Mouse (Mus musculus): ENCODE data around the gene Slc24a3. TPM values are rescaled to one million over a fixed set of nuclear protein-coding genes. Genes with fewer than 3 reads are reported as not detected.

Slc24a3 gene
- polyA plus RNA-seq, 1 experiment from 2014 or later = 0.64 TPM

- Histone ChIP-seq H3K4me3 (no peak overlapping the region), H3K27me3 (ENCODE audit: low read depth, poor library complexity, severe bottlenecking) (no peaks in the 10 kb centered on the region), H3K4me1 (no peaks in the 10 kb centered on the region), H3K9me3 (replicated peaks) (no peaks in the 10 kb centered on the region), H3K27ac (replicated peaks) (no peak overlapping the region), H3K36me3 (no peaks in the 10 kb centered on the region)
- DNase-seq (ENCODE audit: low spot score) = no peak
- WGBS = 84% methylated on average over 1 of the region's 1 CpGs
Measured at GRCm38 (mm10) chr2:145353801-145354200, 186.2 kb downstream of the Slc24a3 start.

GRCm38 (mm10) chr2:145358236-145358942 is 190.8 kb downstream of the Slc24a3 start:
- no peaks in the 10 kb centered on the region for H3K36me3 ChIP-seq
- H3K27me3 ChIP-seq (ENCODE audit: low read depth, poor library complexity, severe bottlenecking) = no peaks in the 10 kb centered on the region
- DNase-seq (ENCODE audit: low spot score) = no peak
- no peaks in the 10 kb centered on the region for H3K4me1 ChIP-seq
- no peak overlapping the region for H3K27ac ChIP-seq (replicated peaks)
- H3K4me3 ChIP-seq = no peak overlapping the region
- H3K9me3 ChIP-seq (replicated peaks) = no peaks in the 10 kb centered on the region
- WGBS = 79% methylated on average over 6 of the region's 6 CpGs

DNA sequence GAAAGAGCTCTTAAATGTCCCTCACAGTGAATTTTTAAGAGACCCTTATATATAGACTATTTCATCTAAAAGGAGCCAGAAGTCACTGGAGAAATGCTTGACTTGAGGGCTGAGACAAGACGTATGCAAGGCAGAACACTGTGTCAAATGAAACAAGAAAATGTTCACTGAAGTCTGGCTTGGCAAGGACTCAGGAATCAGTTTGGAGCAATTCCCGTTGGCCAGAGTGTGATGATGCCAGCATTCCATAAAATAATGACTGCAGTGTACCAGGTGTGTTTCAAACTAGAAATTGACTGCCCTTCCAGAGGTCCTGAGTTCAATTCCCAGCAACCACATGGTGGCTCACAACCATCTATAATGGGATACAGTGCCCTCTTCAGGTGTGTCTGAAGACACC is 196.1 kb downstream of the Slc24a3 start:
- Histone ChIP-seq H3K9me3 (replicated peaks) (no peaks in the 10 kb centered on the region), H3K27me3 (ENCODE audit: low read depth, poor library complexity, severe bottlenecking) (no peaks in the 10 kb centered on the region)
- WGBS = 87% methylated on average over 2 of the region's 2 CpGs

GRCm38 (mm10) chr2:145368701-145369100 is 201.1 kb downstream of the Slc24a3 start:
- H3K4me1 ChIP-seq = no peaks in the 10 kb centered on the region
- 69% methylated on average over 2 of the region's 2 CpGs for WGBS

More for the DNA sequence above, 196.1 kb downstream of the Slc24a3 start:
- no peaks in the 10 kb centered on the region for H3K36me3 ChIP-seq
- H3K4me3 ChIP-seq = no peak overlapping the region
- no peaks in the 10 kb centered on the region for H3K4me1 ChIP-seq
- no peak overlapping the region for H3K27ac ChIP-seq (replicated peaks)
- no peak for DNase-seq (ENCODE audit: low spot score)

GRCm38 (mm10) chr2:145370795-145371194 is 203.2 kb downstream of the Slc24a3 start:
- no peaks in the 10 kb centered on the region for H3K9me3 ChIP-seq (replicated peaks)
- H3K4me1 ChIP-seq = no peaks in the 10 kb centered on the region
- 81% methylated on average over 4 of the region's 4 CpGs for WGBS
- H3K27me3 ChIP-seq (ENCODE audit: low read depth, poor library complexity, severe bottlenecking) = no peaks in the 10 kb centered on the region
- DNase-seq (ENCODE audit: low spot score) = no peak
- no peaks in the 10 kb centered on the region for H3K36me3 ChIP-seq
- H3K27ac ChIP-seq (replicated peaks) = no peak overlapping the region
- H3K4me3 ChIP-seq = no peak overlapping the region

More at GRCm38 (mm10) chr2:145368701-145369100, 201.1 kb downstream of the Slc24a3 start:
- Histone ChIP-seq H3K27ac (replicated peaks) (no peak overlapping the region), H3K4me3 (no peak overlapping the region), H3K36me3 (no peaks in the 10 kb centered on the region), H3K9me3 (replicated peaks) (no peaks in the 10 kb centered on the region), H3K27me3 (ENCODE audit: low read depth, poor library complexity, severe bottlenecking) (no peaks in the 10 kb centered on the region)
- DNase-seq (ENCODE audit: low spot score) = no peak

- H3K27ac ChIP-seq (replicated peaks) = no peak overlapping the region
- no peak for DNase-seq (ENCODE audit: low spot score)
Measured at GRCm38 (mm10) chr2:145373803-145374202, 206.2 kb downstream of the Slc24a3 start.

GRCm38 (mm10) chr2:145382908-145383770 is 215.6 kb downstream of the Slc24a3 start:
- H3K9me3 ChIP-seq (replicated peaks) = no peaks in the 10 kb centered on the region
- no peak overlapping the region for H3K4me3 ChIP-seq
- H3K4me1 ChIP-seq = peaks cover 4% of the 10 kb centered on the region; the same call in 1 of the 2 replicates
- no peak overlapping the region for H3K27ac ChIP-seq (replicated peaks)
- DNase-seq (ENCODE audit: low spot score) = no peak
- no peaks in the 10 kb centered on the region for H3K36me3 ChIP-seq
- H3K27me3 ChIP-seq (ENCODE audit: low read depth, poor library complexity, severe bottlenecking) = no peaks in the 10 kb centered on the region
- 86% methylated on average over 13 of the region's 13 CpGs for WGBS

More at GRCm38 (mm10) chr2:145373803-145374202, 206.2 kb downstream of the Slc24a3 start:
- H3K36me3 ChIP-seq = no peaks in the 10 kb centered on the region
- H3K4me1 ChIP-seq = no peaks in the 10 kb centered on the region
- WGBS = 90% methylated on average over 5 of the region's 5 CpGs
- H3K4me3 ChIP-seq = no peak overlapping the region
- no peaks in the 10 kb centered on the region for H3K9me3 ChIP-seq (replicated peaks)
- H3K27me3 ChIP-seq (ENCODE audit: low read depth, poor library complexity, severe bottlenecking) = no peaks in the 10 kb centered on the region

DNA sequence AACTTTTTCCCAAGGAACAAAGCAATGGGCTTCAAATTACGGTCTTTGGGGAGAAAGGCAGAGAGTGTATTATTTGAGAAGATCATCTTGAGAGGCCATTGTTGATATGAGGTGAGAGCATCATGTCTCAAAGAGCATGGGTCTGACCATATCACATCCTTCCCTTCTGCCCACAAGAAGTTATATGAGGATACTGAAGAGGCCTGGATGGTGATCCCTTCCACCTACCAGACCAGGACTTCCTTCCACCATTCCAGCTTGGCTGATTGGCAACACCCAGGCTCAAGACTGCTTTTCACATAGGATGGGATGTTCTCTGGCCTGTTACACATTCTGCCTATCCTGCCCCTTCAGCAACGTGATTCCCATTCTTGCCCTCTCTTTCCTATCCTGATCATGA is 216.7 kb downstream of the Slc24a3 start:
- DNase-seq (ENCODE audit: low spot score) = no peak
- H3K9me3 ChIP-seq (replicated peaks) = no peaks in the 10 kb centered on the region

GRCm38 (mm10) chr2:145385220-145385619 is 217.7 kb downstream of the Slc24a3 start:
- no peak for DNase-seq (ENCODE audit: low spot score)
- Histone ChIP-seq H3K4me3 (no peak overlapping the region), H3K36me3 (no peaks in the 10 kb centered on the region), H3K4me1 (peaks cover 4% of the 10 kb centered on the region; the same call in 1 of the 2 replicates), H3K9me3 (replicated peaks) (no peaks in the 10 kb centered on the region), H3K27ac (replicated peaks) (no peak overlapping the region), H3K27me3 (ENCODE audit: low read depth, poor library complexity, severe bottlenecking) (no peaks in the 10 kb centered on the region)
- WGBS = 90% methylated on average over 3 of the region's 3 CpGs

More for the DNA sequence above, 216.7 kb downstream of the Slc24a3 start:
- Histone ChIP-seq H3K4me1 (peaks cover 4% of the 10 kb centered on the region; the same call in 1 of the 2 replicates), H3K36me3 (no peaks in the 10 kb centered on the region), H3K27ac (replicated peaks) (no peak overlapping the region), H3K27me3 (ENCODE audit: low read depth, poor library complexity, severe bottlenecking) (no peaks in the 10 kb centered on the region), H3K4me3 (no peak overlapping the region)
- WGBS = 93% methylated on average over 2 of the region's 2 CpGs

DNA sequence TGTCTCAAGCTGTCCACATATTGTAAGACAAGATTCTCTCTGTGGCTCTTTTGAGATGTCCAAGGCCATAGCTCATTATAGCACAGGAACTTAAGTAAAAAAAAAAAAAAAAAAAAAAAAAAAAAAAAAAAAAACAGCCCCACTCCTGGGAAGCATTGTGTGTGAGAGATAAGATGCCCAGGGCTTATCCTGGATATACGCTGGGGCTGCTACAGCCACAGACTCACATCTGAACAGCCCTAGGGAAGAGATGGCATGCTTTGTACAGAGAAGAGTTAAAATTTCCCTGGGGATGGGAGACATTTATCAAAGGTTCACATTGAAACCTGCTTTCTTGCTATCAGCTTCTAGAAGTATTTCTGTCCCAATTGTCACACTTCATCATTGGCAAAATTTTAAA is 218.2 kb downstream of the Slc24a3 start:
- Histone ChIP-seq H3K9me3 (replicated peaks) (no peaks in the 10 kb centered on the region), H3K36me3 (no peaks in the 10 kb centered on the region), H3K27me3 (ENCODE audit: low read depth, poor library complexity, severe bottlenecking) (no peaks in the 10 kb centered on the region), H3K4me1 (peaks cover 4% of the 10 kb centered on the region; the same call in 1 of the 2 replicates), H3K4me3 (no peak overlapping the region), H3K27ac (replicated peaks) (no peak overlapping the region)
- no peak for DNase-seq (ENCODE audit: low spot score)
- 74% methylated on average over 1 of the region's 1 CpGs for WGBS

DNA sequence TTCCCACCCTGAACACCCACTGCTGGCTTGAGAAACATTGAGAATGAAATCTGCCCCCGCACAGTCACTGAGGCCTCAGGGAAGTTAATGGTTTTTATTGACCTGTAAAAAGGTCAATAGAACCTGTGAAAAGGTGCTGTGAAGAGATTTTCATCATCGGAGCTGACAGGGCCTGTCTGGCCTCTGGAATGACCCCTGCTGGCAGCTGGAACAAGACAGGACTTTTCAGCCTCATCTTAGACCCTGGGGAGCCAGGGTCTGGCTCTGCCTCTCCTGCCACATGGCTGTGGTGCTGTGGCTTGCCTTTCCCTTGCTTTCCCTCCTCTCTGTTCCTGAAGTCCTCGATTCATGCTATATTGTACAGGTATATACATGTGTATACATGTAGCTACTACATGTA is 228.2 kb downstream of the Slc24a3 start:
- DNase-seq (ENCODE audit: low spot score) = no peak
- no peaks in the 10 kb centered on the region for H3K36me3 ChIP-seq
- H3K4me1 ChIP-seq = peaks cover 22% of the 10 kb centered on the region
- 63% methylated on average over 3 of the region's 3 CpGs for WGBS
- H3K9me3 ChIP-seq (replicated peaks) = no peaks in the 10 kb centered on the region
- H3K27ac ChIP-seq (replicated peaks) = no peak overlapping the region
- H3K27me3 ChIP-seq (ENCODE audit: low read depth, poor library complexity, severe bottlenecking) = no peaks in the 10 kb centered on the region
- H3K4me3 ChIP-seq = no peak overlapping the region

- Histone ChIP-seq H3K36me3 (no peaks in the 10 kb centered on the region), H3K4me1 (peaks cover 22% of the 10 kb centered on the region), H3K27me3 (ENCODE audit: low read depth, poor library complexity, severe bottlenecking) (no peaks in the 10 kb centered on the region), H3K27ac (replicated peaks) (no peak overlapping the region), H3K4me3 (no peak overlapping the region), H3K9me3 (replicated peaks) (no peaks in the 10 kb centered on the region)
- WGBS = 67% methylated on average over 7 of the region's 7 CpGs
- DNase-seq (ENCODE audit: low spot score) = no peak
Measured at GRCm38 (mm10) chr2:145396579-145396978, 229.0 kb downstream of the Slc24a3 start.

Measured in midbrain, embryonic 10.5 days (tissue).